Mouse (Mus musculus) embryonic facial prominence, embryonic 11.5 days (tissue): ENCODE data around the gene Gjb3. TPM values are rescaled to one million over a fixed set of nuclear protein-coding genes. Genes with fewer than 3 reads are reported as not detected.

Source experiments
- ATAC-seq: fragments of 200-750 bp; cut with Nextera tagmentation; replicated peaks from 2 replicates; pipeline ENCODE4 v1.8.0; 2017; ENCODE audit warnings: low read depth; ENCODE audit not compliant: insufficient number of reproducible peaks, low FRiP score, low TSS enrichment
- DNase-seq: peaks from one replicate; pipeline ENCODE4 v3.0.0-alpha.2; 2015; ENCODE audit warnings: low spot score
- H3K27ac ChIP-seq: fragments of 300-500 bp; sonication (generic); replicated peaks from 2 replicates; pipeline ENCODE4 v1.5.1; 2014; ENCODE audit warnings: mild to moderate bottlenecking, low read depth, low read length, control low read depth
- H3K27me3 ChIP-seq: fragments of 300-500 bp; sonication (generic); 2 replicates; pipeline ENCODE4 v1.6.1; 2014; ENCODE audit warnings: mild to moderate bottlenecking, low read length, moderate library complexity, mixed read lengths; ENCODE audit not compliant: control insufficient read depth, insufficient read depth
- H3K36me3 ChIP-seq: fragments of 300-500 bp; sonication (generic); replicated peaks from 2 replicates; pipeline ENCODE4 v1.6.1; 2014; ENCODE audit warnings: low read depth, mild to moderate bottlenecking, low read length, moderate library complexity, mixed read lengths; ENCODE audit not compliant: control insufficient read depth, insufficient read depth
- H3K4me1 ChIP-seq: fragments of 300-500 bp; sonication (generic); 2 replicates; pipeline ENCODE4 v1.6.1; 2014; ENCODE audit warnings: low read length, mixed read lengths; ENCODE audit not compliant: control insufficient read depth, insufficient read depth
- H3K4me2 ChIP-seq: fragments of 300-500 bp; sonication (generic); 2 replicates; pipeline ENCODE4 v1.6.1; 2014; ENCODE audit warnings: low read depth, mild to moderate bottlenecking, control low read depth, low read length, moderate library complexity
- H3K4me3 ChIP-seq: fragments of 300-500 bp; sonication (generic); 2 replicates; pipeline ENCODE4 v1.5.1; 2014; ENCODE audit warnings: low read depth, low read length, control low read depth
- H3K9ac ChIP-seq: fragments of 300-500 bp; sonication (generic); replicated peaks from 2 replicates; pipeline ENCODE4 v1.6.1; 2014; ENCODE audit warnings: mild to moderate bottlenecking, control low read depth, low read length
- H3K9me3 ChIP-seq: fragments of 300-500 bp; sonication (generic); replicated peaks from 2 replicates; pipeline ENCODE4 v1.6.1; 2016; ENCODE audit warnings: mild to moderate bottlenecking, low read length, inconsistent platforms, mixed read lengths; ENCODE audit not compliant: control insufficient read depth
- WGBS: fragments of 180-500 bp; shearing (Covaris S2); extraction: QIAGEN DNeasy Blood & Tissue Kit; methylation state at CpG from one replicate; pipeline ENCODE4 v1.1.7; 2014; 5-methylcytosine and 5-hydroxymethylcytosine counted together
- polyA plus RNA-seq: library from polyadenylated mRNA; unstranded; fragments of >200 nt; fragmentation: Nextera tagmentation; extraction: Ambion mirVana; gene quantifications from 2 replicates; pipeline ENCODE4 v1.2.1, GENCODE M21; 2014

Gjb3 gene
- polyA plus RNA-seq, 1 experiment from 2014 or later: 2.7 TPM

GRCm38 (mm10) chr4:127319613-127320012 lies 11.0 kb downstream of the Gjb3 start:
- Histone ChIP-seq H3K9me3 (no peaks in the 10 kb centered on the region), H3K9ac (no peak overlapping the region), H3K27ac (no peak overlapping the region), H3K4me3 (no peak overlapping the region), H3K27me3 (no peaks in the 10 kb centered on the region), H3K4me2 (no peak overlapping the region), H3K36me3 (no peaks in the 10 kb centered on the region), H3K4me1 (no peaks in the 10 kb centered on the region)
- peak; percentile 89 for DNase-seq
- 7% methylated on average over 3 of the region's 3 CpGs for WGBS
- no peak for ATAC-seq

- H3K9ac ChIP-seq: no peak overlapping the region
- no peak for DNase-seq
- 61% methylated on average over 4 of the region's 4 CpGs for WGBS
- no peak overlapping the region for H3K4me3 ChIP-seq
- H3K27me3 ChIP-seq: peaks cover 6% of the 10 kb centered on the region; the same call in 1 of the 2 replicates
- no peaks in the 10 kb centered on the region for H3K4me1 ChIP-seq
- H3K36me3 ChIP-seq: no peaks in the 10 kb centered on the region
- no peak overlapping the region for H3K27ac ChIP-seq
- ATAC-seq: no peak
- H3K4me2 ChIP-seq: no peak overlapping the region
- no peaks in the 10 kb centered on the region for H3K9me3 ChIP-seq
These were observed 13.5 kb downstream of the Gjb3 start for GRCm38 (mm10) chr4:127317143-127317542.

- H3K4me3 ChIP-seq: no peak overlapping the region
- no peaks in the 10 kb centered on the region for H3K36me3 ChIP-seq
- no peak for ATAC-seq
- WGBS: 86% methylated on average over 8 of the region's 8 CpGs
- no peaks in the 10 kb centered on the region for H3K9me3 ChIP-seq
- H3K4me1 ChIP-seq: no peaks in the 10 kb centered on the region
- no peak for DNase-seq
- H3K27me3 ChIP-seq: peaks cover 8% of the 10 kb centered on the region; the same call in 1 of the 2 replicates
- no peak overlapping the region for H3K4me2 ChIP-seq
- no peak overlapping the region for H3K9ac ChIP-seq
- no peak overlapping the region for H3K27ac ChIP-seq
These were observed 14.9 kb downstream of the Gjb3 start for GRCm38 (mm10) chr4:127315753-127316152.

- no peak overlapping the region; the same call in 1 of the 2 replicates for H3K4me2 ChIP-seq
- no peak overlapping the region for H3K4me3 ChIP-seq
- H3K4me1 ChIP-seq: no peaks in the 10 kb centered on the region
- no peaks in the 10 kb centered on the region for H3K9me3 ChIP-seq
- no peak for DNase-seq
- H3K27me3 ChIP-seq: peaks cover 8% of the 10 kb centered on the region; the same call in 1 of the 2 replicates
- H3K9ac ChIP-seq: no peak overlapping the region
- no peak overlapping the region for H3K27ac ChIP-seq
- no peaks in the 10 kb centered on the region for H3K36me3 ChIP-seq
- ATAC-seq: no peak
- WGBS: 43% methylated on average over 9 of the region's 9 CpGs
These were observed 16.1 kb downstream of the Gjb3 start for GRCm38 (mm10) chr4:127314585-127314984.

GRCm38 (mm10) chr4:127313861-127314260 lies 16.8 kb downstream of the Gjb3 start, which contains the start of gene Gja4:
Gja4 (minus strand) TSS chr4:127314039.
- Histone ChIP-seq H3K4me3 (peak within 1 kb of the TSS; percentile 45), H3K9ac (peak within 1 kb of the TSS; percentile 58), H3K36me3 (no peaks in the 10 kb centered on the region), H3K9me3 (no peaks in the 10 kb centered on the region), H3K4me2 (peak within 1 kb of the TSS; percentile 84), H3K27ac (no peak within 1 kb of the TSS), H3K27me3 (peaks cover 8% of the 10 kb centered on the region; the same call in 1 of the 2 replicates), H3K4me1 (no peaks in the 10 kb centered on the region)
- peak; percentile 84 for DNase-seq
- 1% methylated on average over 25 of the region's 25 CpGs for WGBS
- ATAC-seq: peak; percentile 42; the same call in 1 of the 2 replicates

- Histone ChIP-seq H3K36me3 (no peaks in the 10 kb centered on the region), H3K27ac (no peak overlapping the region), H3K4me3 (no peak overlapping the region), H3K4me2 (no peak overlapping the region), H3K9ac (no peak overlapping the region), H3K4me1 (no peaks in the 10 kb centered on the region), H3K27me3 (peaks cover 8% of the 10 kb centered on the region; the same call in 1 of the 2 replicates), H3K9me3 (no peaks in the 10 kb centered on the region)
- ATAC-seq: no peak
- WGBS: 63% methylated on average over 24 of the region's 24 CpGs
- no peak for DNase-seq
These were observed 18.3 kb downstream of the Gjb3 start for GRCm38 (mm10) chr4:127312349-127312748.

- ATAC-seq (no peak), DNase-seq (no peak)
- no peaks in the 10 kb centered on the region for H3K4me1 ChIP-seq
- H3K27me3 ChIP-seq: peaks cover 8% of the 10 kb centered on the region; the same call in 1 of the 2 replicates
- no peaks in the 10 kb centered on the region for H3K9me3 ChIP-seq
- no peak overlapping the region for H3K9ac ChIP-seq
- no peak overlapping the region for H3K4me2 ChIP-seq
- H3K4me3 ChIP-seq: no peak overlapping the region
- no peak overlapping the region for H3K27ac ChIP-seq
- no peaks in the 10 kb centered on the region for H3K36me3 ChIP-seq
- 56% methylated on average over 9 of the region's 9 CpGs for WGBS
These were observed 19.1 kb downstream of the Gjb3 start for GRCm38 (mm10) chr4:127311561-127311960.

- H3K9me3 ChIP-seq: no peaks in the 10 kb centered on the region
- H3K9ac ChIP-seq: no peak overlapping the region
- no peak for ATAC-seq
- no peak overlapping the region for H3K27ac ChIP-seq
- WGBS: 70% methylated on average over 2 of the region's 2 CpGs
- DNase-seq: no peak
- no peaks in the 10 kb centered on the region for H3K4me1 ChIP-seq
- no peak overlapping the region for H3K4me3 ChIP-seq
- H3K4me2 ChIP-seq: no peak overlapping the region
- H3K27me3 ChIP-seq: no peaks in the 10 kb centered on the region
- H3K36me3 ChIP-seq: no peaks in the 10 kb centered on the region
These were observed 23.7 kb downstream of the Gjb3 start for GRCm38 (mm10) chr4:127306915-127307314.
